Mouse (Mus musculus): ENCODE data around the gene Efnb3.

DNA sequence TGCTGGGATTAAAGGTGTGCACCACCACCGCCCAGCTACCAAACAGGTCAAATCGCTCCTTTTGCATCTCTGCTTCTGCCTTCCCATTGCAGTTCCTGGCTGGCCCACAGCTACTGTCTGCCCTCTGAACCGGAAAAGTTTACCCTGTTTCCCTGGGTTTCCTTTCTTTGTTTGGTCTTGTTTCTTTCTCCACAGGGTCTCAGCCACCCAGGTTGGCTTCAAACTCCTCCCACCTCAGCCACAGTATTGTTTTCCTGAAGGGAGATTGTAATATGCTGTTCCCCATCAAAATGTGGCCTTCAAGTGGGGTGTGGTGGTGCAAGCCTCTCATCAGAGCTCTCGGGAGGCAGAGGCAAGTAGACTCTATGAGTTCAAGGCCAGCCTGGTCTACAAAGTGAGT is 8.7 kb downstream of the Efnb3 start:
- no peak for TF ChIP-seq POLR2A (IDR thresholded peaks at IDR 0.05; ENCODE audit: insufficient read depth, low read length)
- TF ChIP-seq CTCF (IDR thresholded peaks at IDR 0.05; ENCODE audit: low read depth, low read length): no peak
- TF ChIP-seq EP300 (IDR thresholded peaks at IDR 0.05; ENCODE audit: insufficient read depth, low read depth, low read length): no peak

Measured in ES-Bruce4 (cell line).